Mouse (Mus musculus) spleen, postnatal 36 days (tissue): ENCODE data around the gene Acvr1.

Experiments
- DNase-seq, 2 experiments: peaks; one replicate each; pipeline ENCODE4 v3.0.0; 2022; ENCODE audit warnings: low spot score in 2 of 2, mixed read lengths in 1 of 2

Gene Acvr1

GRCm38 (mm10) chr2:58408926-58409634 is 157.9 kb downstream of the Acvr1 start:
- no peak for DNase-seq

- no peak for DNase-seq
Observed at GRCm38 (mm10) chr2:58403481-58403880, 163.5 kb downstream of the Acvr1 start.

- DNase-seq = no peak
Observed at GRCm38 (mm10) chr2:58388601-58389000, 178.4 kb downstream of the Acvr1 start.

- DNase-seq = no peak
Observed at GRCm38 (mm10) chr2:58380020-58380419, 186.9 kb downstream of the Acvr1 start.

- no peak for DNase-seq
Observed at GRCm38 (mm10) chr2:58379475-58379874, 187.5 kb downstream of the Acvr1 start.

DNA sequence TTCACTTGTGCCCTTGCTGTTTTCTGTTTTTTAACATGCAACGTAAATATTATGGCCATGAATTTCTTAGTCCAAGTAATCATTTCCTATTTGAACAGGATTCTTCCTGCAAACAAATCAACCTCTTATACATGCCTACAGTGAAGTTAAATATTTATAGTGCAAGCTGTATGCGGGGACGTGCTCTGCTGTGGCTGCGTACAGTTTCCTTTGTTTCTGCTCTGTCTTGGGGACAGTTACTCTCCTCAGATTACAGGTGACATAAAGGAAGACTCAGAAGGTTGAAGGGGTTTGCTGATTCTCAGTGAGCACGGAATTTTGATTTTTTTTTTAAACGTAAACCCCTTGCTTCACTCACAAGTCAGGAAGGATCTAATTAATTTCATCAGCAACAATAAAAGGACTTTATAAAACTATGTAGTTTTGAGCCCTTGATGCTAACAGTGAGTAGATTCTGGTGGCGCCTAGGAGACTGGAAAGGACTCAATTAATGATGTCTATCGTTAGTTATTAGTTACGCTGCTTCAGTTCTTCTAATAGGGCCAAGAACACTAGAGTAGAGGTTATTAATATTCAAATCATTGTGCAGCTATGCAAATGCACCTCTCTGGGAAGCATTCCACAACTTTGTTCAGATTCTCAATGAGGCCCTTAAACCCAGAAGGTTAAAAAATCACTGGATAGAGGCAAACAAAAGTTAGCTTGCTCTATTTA is 189.4 kb downstream of the Acvr1 start:
- DNase-seq = no peak

DNA sequence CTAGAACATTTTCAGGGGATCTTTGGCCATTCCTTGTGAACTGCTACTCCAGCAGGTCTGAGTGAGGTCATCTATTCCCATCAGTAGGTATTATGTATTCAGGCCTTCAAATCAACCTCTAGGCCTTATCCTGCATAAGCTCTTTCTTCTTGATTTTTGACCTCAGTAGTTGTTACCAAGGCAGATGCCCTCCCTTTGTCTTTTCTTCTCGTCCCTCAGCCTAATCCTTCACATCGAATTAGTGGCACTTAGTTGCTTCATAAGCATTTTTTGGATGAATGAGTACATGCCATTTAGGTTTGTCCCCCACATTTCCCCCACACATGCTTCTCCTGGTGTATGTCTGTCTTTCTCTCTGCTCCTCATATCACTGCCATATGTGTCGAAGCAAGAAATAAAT is 200.8 kb downstream of the Acvr1 start:
- DNase-seq = no peak

GRCm38 (mm10) chr2:58361361-58362046 is 205.5 kb downstream of the Acvr1 start:
- no peak for DNase-seq

GRCm38 (mm10) chr2:58358132-58358460 is 208.9 kb downstream of the Acvr1 start:
- DNase-seq = no peak

GRCm38 (mm10) chr2:58357414-58358131 is 209.4 kb downstream of the Acvr1 start, which contains the start of gene Acvr1c:
TSS of gene Acvr1c (minus strand) at chr2:58357895.
- peak in 1 of 2 experiments; percentile 13 for DNase-seq

DNA sequence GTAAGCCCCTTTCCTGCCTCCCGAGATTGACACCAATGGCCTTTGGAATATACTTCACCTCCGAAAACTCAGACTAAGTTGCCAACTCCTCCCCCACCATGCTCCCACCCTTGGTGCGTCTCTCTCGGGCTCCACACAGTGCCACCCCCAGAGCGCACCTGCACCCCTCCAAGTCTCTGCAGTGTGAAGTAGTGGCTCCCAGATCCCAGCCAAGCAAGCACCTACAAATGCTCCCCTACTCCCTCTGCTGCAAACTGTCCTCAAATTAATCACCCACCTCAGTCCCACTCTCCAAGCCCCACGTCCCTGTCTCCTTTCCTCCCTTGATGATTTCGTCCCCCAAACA is 209.9 kb downstream of the Acvr1 start:
- DNase-seq = no peak

DNA sequence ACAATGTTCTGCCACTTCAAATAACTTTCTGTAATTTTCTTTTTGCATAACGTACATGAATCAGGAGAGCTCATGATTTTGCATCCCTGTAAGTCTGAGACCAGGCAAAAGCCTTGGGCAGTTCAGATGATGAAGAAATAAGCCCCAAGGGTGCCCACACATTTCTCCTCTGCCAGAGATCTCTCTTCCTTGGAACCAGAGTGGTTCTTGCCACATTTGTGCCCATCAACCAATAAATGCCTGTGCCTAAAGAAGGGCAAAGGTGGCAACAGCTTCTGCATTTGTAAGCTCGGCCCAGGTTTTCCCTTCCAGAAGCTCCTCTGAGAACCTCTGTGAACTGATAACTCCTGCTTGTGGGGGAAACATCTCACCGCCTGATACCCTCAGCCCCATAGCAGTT is 212.6 kb downstream of the Acvr1 start:
- no peak for DNase-seq

DNA sequence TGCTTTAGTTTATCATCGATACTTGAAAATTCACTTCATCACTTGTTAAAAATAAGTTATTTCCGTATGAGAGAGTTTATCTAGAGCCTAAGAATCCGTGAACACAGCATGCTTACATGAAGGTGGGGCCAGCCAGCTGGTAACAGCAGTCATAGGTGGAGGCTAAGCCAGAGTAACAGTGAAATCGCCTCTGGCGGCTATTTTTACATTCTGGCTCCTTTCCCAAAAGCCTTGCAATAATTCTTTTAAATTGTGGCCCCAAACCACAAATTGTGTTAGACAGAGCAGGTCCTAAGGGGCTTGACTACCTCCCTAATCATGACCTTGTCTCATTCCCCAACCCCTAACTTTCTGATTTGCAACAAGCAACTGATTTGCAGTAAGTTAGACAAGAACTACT is 214.1 kb downstream of the Acvr1 start:
- DNase-seq = no peak

DNA sequence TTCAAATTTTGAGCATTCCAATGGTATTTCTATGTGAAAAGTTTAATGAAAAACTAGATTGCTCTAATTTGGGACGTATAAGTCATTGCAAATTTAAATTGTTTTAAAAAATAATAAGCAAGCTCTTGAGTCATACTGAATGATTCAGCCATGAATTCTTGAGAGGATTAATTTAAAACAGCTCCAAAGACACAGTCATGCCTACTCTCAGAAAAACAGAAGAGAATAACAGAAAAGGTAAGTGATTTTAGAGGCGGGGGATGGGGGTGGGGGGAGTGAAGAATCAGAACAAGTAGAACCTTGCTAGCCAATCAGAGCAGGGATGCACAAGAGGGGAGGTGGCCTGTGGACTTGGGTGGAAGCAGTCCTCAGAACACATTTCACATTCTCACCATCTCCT is 216.3 kb downstream of the Acvr1 start:
- DNase-seq = no peak
